Mouse (Mus musculus): Measurements from ENCODE around the gene H2al1f.

DNA sequence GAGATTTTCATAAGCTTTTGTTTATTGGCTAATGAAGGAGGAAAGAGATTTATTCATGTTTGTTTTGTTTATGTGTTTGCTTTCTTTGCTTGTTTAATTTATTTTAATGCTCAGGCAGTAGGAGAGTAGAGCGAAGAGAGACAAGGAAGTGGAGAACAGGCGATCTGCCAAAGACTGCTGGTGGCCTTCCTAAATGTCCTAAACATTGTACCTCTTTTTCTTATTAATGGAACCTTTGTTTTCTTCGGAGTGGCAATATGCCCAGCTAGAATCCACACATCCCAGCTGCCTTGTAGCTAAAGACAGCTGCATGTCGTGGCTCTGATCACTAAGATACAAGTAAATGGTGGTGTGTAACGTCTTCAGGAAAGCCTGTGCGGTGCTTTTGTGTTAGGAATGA lies 37.9 kb upstream of the H2al1f start:
- TF ChIP-seq CTCF (IDR thresholded peaks at IDR 0.05; ENCODE audit: extremely low read depth, insufficient read length, insufficient replicate concordance, low read depth, low read length) (no peak), POLR2A (IDR thresholded peaks at IDR 0.05; ENCODE audit: low read depth, low read length) (no peak)
